Mouse (Mus musculus) brain, adult 2 months (tissue): Measurements from ENCODE around the gene Pfas.
"Not testable (repeated sequence)": the region's sequence is repeated elsewhere in the genome, so short reads cannot be mapped to it uniquely, and the experiment has no call there.

ENCODE experiments used
- DNase-seq: peaks from one replicate; pipeline ENCODE4 v3.0.0; 2011; ENCODE audit warnings: low read depth, low spot score

Gene Pfas

DNA sequence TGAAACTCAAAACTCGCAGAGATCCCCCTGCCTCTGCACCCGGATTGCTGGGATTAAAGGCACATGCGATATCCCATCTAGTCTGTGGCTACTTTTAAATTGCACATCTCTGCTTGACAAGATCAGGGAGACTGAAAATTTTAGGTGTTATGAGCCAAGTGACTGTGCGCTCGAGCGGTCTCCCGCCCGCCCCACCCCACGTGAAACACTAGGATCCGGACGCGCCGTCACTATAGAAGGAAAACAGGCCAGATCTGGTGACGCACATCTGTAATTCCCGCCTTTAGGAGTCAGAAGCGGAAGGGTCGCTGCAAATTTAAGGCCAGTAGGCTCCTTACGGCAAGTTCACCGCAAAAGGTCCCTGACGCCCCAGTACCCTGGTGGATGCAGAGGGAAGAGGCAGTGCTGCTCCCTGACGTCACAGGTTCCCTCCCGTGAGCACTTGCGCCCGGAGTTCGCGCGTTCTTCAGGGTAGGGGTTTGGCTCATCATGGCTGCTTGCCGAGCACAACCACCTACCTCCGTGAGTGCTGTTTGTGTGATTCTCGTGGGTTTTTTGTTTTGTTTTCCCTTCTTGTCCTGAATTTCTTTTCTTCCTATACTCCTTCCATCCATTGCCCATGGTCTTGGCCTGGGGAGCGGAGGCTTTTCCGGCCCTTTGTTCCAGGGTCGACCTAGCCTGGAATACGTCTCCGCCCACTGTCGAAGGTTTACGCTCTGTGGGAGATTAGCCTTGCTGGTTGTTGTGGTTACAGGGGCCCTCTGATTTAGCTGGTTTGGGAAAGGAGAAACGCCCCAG is 7.6 kb upstream of the Pfas start, which contains the start of gene Ctc1:
TSS of gene Ctc1 (plus strand) at position 268 of the 798 bp plus-strand sequence.
- peak; percentile 97 for DNase-seq

GRCm38 (mm10) chr11:69012071-69012601 is 3.9 kb upstream of the Pfas start:
- DNase-seq, result peak; percentile 98

DNA sequence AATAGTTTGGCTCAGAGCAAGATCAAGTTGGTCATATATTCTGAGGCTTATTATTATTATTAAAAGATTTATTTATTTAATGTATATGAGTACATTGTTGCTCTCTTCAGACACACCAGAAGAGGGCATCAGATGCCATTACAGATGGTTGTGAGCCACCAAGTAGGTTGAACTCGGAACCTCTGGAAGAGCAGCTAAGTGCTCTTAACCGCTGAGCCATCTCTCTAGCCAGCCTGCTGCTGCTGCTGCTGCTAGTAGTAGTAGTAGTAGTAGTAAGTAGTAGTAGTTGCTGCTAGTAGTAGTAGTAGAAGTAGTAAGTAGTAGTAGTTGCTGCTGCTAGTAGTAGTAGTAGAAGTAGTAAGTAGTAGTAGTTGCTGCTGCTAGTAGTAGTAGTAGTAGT is 3.2 kb upstream of the Pfas start:
- not testable (repeated sequence) for DNase-seq

DNA sequence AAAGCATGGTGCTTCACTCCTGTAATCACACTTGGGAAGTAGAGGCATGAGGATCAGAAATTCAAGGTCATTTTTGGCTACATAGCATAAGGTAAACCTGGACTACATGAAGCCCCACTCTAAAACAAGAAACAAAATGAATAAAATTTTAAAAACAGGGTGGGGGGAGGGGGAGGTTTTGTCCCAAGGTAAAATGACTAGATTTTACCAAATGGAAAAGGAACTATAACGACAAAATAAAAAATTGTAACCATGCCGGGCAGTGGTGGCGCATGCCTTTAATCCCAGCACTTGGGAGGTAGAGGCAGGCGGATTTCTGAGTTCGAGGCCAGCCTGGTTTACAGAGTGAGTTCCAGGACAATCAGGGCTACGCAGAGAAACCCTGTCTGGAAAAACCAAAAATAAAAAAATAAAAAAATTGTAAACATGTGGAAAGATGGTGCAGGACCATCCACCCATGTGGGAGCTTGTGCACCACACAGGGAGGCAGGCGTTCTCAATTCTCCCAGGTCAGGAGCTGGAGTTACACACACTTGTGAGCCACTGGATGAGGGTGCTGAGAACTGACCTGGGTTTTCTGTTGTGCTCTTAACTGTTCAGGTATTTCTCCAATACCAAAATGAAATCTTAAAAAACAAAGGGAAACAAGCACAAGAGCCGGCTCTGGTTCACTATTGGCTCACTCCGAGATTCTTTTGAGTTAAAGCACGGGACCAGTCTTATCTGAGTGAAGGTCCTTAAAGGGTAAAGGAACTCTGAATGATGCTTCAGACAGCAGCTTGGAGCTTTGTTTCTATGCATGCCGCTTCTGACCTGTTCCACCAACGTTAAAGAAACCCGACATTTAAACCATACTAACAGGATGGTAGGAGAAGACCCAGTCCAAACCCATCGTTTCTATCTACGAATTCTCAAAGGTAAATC is 2.4 kb upstream of the Pfas start:
- no peak for DNase-seq

DNA sequence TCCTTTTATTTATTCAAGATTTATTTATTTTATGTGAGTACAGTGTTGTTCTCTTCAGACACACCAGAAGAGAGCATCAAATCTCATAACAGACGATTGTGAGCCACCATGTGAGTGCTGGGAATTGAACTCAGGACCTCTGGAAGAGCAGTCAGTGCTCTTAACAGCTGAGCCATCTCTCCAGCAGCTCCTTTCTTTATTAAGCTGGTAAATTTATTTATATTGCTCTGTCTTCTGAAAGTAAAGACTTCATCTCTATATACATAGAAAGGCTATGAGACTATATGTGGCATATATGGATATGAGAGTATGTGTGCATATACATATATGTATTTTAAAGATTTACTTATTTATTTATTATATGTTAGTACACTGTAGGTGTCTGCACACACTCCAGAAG is 1.2 kb upstream of the Pfas start:
- DNase-seq, result no peak

GRCm38 (mm10) chr11:69006575-69006974 is 1.7 kb downstream of the Pfas start:
- not testable (repeated sequence) for DNase-seq

DNA sequence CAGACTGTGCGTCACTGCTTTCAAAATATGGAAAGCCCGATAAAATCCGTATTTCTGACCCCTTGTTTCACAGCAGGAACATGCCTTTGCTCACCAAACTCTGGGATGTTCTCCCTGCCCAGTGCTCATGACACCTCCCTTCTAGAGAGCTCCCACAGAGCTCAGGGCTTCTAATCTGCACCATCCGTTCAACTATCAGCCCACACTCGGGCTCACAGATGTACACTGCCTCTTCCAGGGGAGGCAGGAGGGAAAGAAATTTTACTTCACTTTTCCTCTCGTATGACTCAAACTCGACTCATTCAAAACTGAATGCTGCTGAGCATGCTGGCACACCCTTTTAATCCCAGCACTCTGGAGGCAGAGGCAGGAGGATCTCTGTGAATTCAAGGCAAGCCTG is 3.1 kb downstream of the Pfas start:
- peak; percentile 62 for DNase-seq

DNA sequence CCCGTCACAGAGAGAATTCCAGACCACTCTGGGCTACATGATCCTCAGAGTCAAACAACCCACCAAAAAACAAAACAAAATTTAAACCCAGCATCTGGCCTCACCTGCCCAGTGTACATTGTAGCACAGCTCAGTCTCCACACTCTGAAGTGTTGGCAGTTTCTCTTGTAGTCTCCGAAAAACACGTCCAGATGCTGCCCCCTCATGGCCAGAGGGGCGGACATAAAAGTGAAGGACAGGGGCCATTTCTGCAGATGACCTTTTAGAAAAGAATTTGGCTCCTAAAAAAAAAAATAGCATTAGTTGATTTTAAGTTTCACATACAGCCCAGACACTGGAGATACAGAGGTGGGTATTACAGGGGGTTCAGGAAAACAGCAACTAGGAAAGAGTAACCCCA is 4.7 kb downstream of the Pfas start:
- peak; percentile 34 for DNase-seq

DNA sequence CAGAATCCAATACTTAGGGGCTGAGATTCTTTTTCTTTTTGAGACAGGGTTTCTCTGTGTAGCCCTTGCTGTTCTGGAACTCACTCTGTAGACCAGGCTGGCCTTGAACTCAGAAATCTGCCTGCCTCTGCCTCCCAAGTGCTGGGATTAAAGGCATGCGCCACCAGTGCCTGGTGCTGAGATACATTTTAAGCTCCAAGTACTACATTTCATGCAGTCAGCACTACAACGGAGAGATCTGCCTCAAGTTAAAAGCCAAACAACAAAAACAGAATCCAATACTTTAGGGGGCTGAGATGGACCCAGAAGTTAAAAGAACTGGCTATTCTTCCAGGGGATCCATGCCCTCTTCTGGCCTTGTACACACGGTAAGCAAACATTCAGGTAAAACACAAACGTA is 5.5 kb downstream of the Pfas start:
- not testable (repeated sequence) for DNase-seq

DNA sequence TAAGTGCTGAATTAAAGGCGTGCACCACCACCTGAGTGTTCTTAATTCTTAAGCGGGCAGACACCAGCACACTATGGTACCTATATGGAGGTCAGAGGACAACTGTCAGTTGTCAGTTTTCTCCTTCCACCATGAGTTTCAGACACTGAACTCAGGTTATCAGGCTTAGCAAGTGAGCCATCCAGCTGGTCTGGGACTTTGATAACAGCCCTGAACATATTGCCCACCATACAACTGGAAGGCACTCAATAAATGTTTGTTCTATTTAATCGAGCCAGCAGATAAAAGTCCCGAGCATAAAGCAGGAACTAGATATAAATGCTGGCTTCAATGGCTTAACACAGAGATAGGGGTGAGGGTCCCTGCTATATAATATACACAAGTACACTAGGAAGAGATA is 11.2 kb downstream of the Pfas start:
- DNase-seq, result no peak

DNA sequence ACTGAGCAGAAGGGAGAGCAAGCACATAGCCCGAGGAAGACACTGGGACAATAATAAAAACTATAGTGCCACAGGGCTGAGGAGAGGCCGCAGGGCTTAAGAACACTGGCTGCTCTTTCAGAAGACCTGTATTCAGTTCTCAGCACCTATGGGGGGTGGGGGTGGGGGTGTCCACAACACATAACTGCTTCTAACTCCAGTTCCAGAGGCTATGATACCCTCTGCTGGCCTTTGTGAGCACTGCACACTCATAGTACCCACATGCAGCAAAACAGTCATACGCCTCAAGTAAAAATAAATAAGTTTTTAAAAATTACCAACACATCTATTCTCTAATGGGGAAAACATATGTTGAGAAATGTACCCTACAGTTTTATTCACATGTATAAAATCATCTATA is 13.9 kb downstream of the Pfas start:
- DNase-seq, result no peak

GRCm38 (mm10) chr11:68993122-68993521 is 15.1 kb downstream of the Pfas start:
- DNase-seq, result peak; percentile 76

DNA sequence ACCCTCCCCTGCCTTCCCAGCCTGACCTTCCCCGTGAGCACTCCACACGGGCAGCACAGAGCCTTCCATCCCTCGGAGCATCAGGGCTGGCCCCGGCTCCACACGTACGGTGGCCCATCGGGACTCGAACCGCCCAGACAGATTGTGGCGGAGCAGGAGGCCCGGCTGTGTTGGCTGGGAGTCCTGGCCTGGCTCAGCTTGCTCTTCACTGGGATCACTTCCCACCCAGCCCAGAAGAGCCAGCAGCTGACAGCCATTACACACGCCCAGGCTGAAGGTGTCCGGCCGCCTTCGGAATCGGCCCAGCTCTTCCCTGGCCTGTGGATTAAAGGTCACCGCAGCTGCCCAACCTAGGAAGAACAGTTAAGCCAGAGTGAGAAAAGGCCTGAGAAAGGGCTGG is 19.9 kb downstream of the Pfas start:
- peak; percentile 81 for DNase-seq

DNA sequence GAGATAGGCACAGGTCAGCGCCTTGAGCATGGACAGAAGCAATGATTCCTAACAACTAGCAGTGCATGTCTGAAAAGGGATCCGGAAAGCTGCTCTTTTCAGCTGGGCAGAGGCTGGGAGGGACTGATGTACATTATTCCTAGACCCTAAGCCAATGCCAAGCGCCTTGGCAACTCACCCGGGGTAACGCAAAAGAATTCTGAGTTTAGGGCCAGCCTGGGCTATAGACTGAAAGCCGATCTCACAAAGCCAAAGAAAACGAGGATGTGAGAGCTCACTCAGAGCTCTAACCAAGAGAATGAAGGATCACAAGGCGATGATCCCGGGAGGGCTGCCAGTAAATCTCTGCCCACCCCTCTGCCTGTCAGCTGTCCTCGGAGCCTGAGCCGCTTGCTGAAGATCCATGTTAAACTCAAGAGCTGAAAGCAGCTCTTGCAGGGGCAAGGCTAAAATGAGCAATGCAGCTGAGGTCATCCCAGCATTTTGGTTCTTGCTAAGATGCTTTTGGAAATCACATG is 20.8 kb downstream of the Pfas start:
- DNase-seq, result no peak

- DNase-seq, result peak; percentile 86
These were observed 25.5 kb downstream of the Pfas start for GRCm38 (mm10) chr11:68982639-68983369.

DNA sequence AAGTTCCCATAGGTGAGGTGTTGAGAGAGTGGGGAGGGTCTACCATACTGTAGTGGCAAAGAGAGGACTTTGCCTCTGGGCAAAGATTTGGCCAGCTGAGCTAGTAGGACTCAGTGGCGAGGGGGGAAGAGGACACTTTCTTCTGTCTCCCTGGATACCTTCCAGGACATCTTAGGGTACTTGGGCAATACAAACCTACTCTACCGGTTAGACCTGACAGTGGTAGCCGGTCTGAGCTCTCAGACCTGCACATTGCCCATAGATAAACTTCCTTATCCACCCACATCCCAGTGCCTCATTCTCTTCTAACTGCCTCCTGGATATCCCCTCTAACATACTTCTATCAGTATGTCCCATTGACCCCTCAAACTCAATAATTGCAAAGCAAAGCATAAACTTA is 27.3 kb downstream of the Pfas start:
- DNase-seq, result no peak

DNA sequence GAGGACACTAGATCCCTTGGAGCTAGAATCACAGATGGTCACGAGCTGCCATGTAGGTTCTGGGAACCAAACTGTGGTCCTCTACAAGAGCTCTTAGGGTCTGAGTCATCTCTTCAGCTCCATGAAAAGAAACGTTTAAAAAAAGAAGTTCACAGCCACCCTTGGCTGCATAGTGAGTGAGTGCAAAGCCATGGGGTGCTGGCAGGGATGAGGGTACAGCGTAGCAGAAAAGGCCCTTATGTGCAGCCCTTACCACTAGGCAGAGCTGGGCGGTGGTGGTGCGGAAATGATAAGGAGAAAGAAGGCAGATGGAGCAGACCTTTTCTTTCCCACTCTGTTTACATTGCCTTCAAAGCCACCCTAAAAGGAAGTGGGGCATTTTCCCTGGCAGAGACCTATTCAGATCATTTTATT is 28.9 kb downstream of the Pfas start:
- DNase-seq, result peak; percentile 77

DNA sequence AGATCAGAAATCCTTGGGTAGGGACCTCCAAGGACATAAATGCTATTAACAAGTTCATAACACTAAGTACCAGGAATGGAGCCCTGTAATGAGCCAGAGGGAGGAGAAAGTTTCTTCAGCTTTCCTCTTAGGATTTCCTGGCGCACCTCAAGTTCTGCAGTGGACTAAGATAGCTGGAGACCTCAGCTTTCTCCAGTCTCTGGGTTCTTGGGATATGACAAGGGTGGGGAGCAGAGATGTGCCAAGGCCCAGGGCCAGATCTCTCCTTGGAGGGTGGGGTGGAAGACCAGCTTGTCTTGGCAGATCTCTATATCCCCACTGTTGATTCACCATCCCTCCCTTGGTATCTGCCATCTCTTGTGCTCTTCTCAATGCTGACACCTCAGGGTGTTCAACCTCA is 32.7 kb downstream of the Pfas start:
- DNase-seq, result no peak

GRCm38 (mm10) chr11:68975085-68975484 is 33.2 kb downstream of the Pfas start, which contains the start of gene Rangrf:
Rangrf (minus strand) TSS chr11:68975185.
- no peak for DNase-seq

- DNase-seq, result no peak
These were observed 34.2 kb downstream of the Pfas start for GRCm38 (mm10) chr11:68974059-68974450.
